Mouse (Mus musculus) embryonic facial prominence, embryonic 14.5 days (tissue): Measurements from ENCODE around the gene Dnajc12. TPM values are rescaled to one million over a fixed set of nuclear protein-coding genes. Genes with fewer than 3 reads are reported as not detected.
"Not testable (repeated sequence)": the region's sequence is repeated elsewhere in the genome, so short reads cannot be mapped to it uniquely, and the experiment has no call there.

Experiments used
- ATAC-seq: fragments of 200-750 bp; cut with Nextera tagmentation; 2 replicates; pipeline ENCODE4 v1.8.0; 2017; ENCODE audit warnings: low read depth, moderate number of reproducible peaks, moderate TSS enrichment
- DNase-seq: peaks from one replicate; pipeline ENCODE4 v3.0.0-alpha.2; 2015; ENCODE audit warnings: low spot score
- H3K27ac ChIP-seq: fragments of 300-500 bp; sonication (generic); replicated peaks from 2 replicates; pipeline ENCODE4 v1.5.1; 2014; ENCODE audit warnings: low read depth, mild to moderate bottlenecking, low read length, moderate library complexity
- H3K27me3 ChIP-seq: fragments of 300-500 bp; sonication (generic); replicated peaks from 2 replicates; pipeline ENCODE4 v1.6.1; 2014; ENCODE audit warnings: low read length; ENCODE audit not compliant: control insufficient read depth, insufficient read depth
- H3K36me3 ChIP-seq: fragments of 300-500 bp; sonication (generic); 2 replicates; pipeline ENCODE4 v1.6.1; 2014; ENCODE audit warnings: low read length, mixed read lengths; ENCODE audit not compliant: control insufficient read depth, insufficient read depth
- H3K4me1 ChIP-seq: fragments of 300-500 bp; sonication (generic); 2 replicates; pipeline ENCODE4 v1.6.1; 2014; ENCODE audit warnings: antibody characterized with exemption, low read length; ENCODE audit not compliant: control insufficient read depth, insufficient read depth
- H3K4me2 ChIP-seq: fragments of 300-500 bp; sonication (generic); 2 replicates; pipeline ENCODE4 v1.6.1; 2014; ENCODE audit warnings: low read depth, mild to moderate bottlenecking, low read length, moderate library complexity, mixed read lengths
- H3K4me3 ChIP-seq: fragments of 300-500 bp; sonication (generic); 2 replicates; pipeline ENCODE4 v1.5.1; 2014; ENCODE audit warnings: low read depth, mild to moderate bottlenecking, low read length
- H3K9ac ChIP-seq: fragments of 300-500 bp; sonication (generic); 2 replicates; pipeline ENCODE4 v1.6.1; 2014; ENCODE audit warnings: low read depth, mild to moderate bottlenecking, low read length, moderate library complexity, mixed read lengths
- H3K9me3 ChIP-seq: fragments of 300-500 bp; sonication (generic); 2 replicates; pipeline ENCODE4 v1.6.1; 2016; ENCODE audit warnings: low read length; ENCODE audit not compliant: control insufficient read depth
- WGBS: fragments of 180-500 bp; shearing (Covaris S2); extraction: QIAGEN DNeasy Blood & Tissue Kit; methylation state at CpG from one replicate; pipeline ENCODE4 v1.1.7; 2014; 5-methylcytosine and 5-hydroxymethylcytosine counted together
- polyA plus RNA-seq: library from polyadenylated mRNA; unstranded; fragments of >200 nt; fragmentation: Nextera tagmentation; extraction: Ambion mirVana; gene quantifications from 2 replicates; pipeline ENCODE4 v1.2.1, GENCODE M21; 2014

Gene Dnajc12
- polyA plus RNA-seq, 1 experiment from 2014 or later = 8.3 TPM

- DNase-seq = peak; percentile 71
- Histone ChIP-seq H3K9me3 (no peaks in the 10 kb centered on the region), H3K36me3 (no peaks in the 10 kb centered on the region), H3K9ac (no peak overlapping the region), H3K4me1 (peaks cover 5% of the 10 kb centered on the region; the same call in 1 of the 2 replicates), H3K4me2 (no peak overlapping the region), H3K27ac (no peak overlapping the region), H3K4me3 (no peak overlapping the region), H3K27me3 (0 out of 2 replicates have a peak, but pooled peaks cover 4% of the 10 kb centered on the region)
- WGBS = 22% methylated on average over 9 of the region's 9 CpGs
- ATAC-seq = peak; percentile 24; the same call in 1 of the 2 replicates
Observed at GRCm38 (mm10) chr10:63377468-63377867, 4.8 kb upstream of the Dnajc12 start.

GRCm38 (mm10) chr10:63378948-63379680 is 3.1 kb upstream of the Dnajc12 start:
- no peak for DNase-seq
- Histone ChIP-seq H3K4me3 (no peak overlapping the region), H3K27ac (no peak overlapping the region), H3K9ac (no peak overlapping the region), H3K9me3 (no peaks in the 10 kb centered on the region), H3K4me1 (peaks cover 5% of the 10 kb centered on the region; the same call in 1 of the 2 replicates), H3K27me3 (0 out of 2 replicates have a peak, but pooled peaks cover 4% of the 10 kb centered on the region), H3K4me2 (no peak overlapping the region), H3K36me3 (no peaks in the 10 kb centered on the region)
- WGBS = 67% methylated on average over 6 of the region's 6 CpGs
- no peak for ATAC-seq

- peak within 1 kb of the TSS; percentile 8; the same call in 1 of the 2 replicates for H3K27ac ChIP-seq
- no peak for DNase-seq
- peak within 1 kb of the TSS; percentile 56 for H3K4me3 ChIP-seq
Observed at GRCm38 (mm10) chr10:63381498-63382280, 554 bp upstream of the Dnajc12 start, which contains the start of gene Sirt1. TSS of gene Sirt1 (minus strand) at chr10:63381704.

GRCm38 (mm10) chr10:63385897-63386296 is 3.7 kb downstream of the Dnajc12 start:
- not testable (repeated sequence) for ATAC-seq, H3K4me1 ChIP-seq, H3K36me3 ChIP-seq, H3K27me3 ChIP-seq, H3K9me3 ChIP-seq, DNase-seq
- 30% methylated on average over 5 of the region's 5 CpGs for WGBS
- peak overlapping the region; percentile 71 for H3K4me2 ChIP-seq
- H3K9ac ChIP-seq = 0 out of 2 replicates have a peak overlapping the region, but pooled peaks have one; percentile 70
- H3K27ac ChIP-seq = peak overlapping the region; percentile 44; the same call in 1 of the 2 replicates
- H3K4me3 ChIP-seq = peak overlapping the region; percentile 58

More at GRCm38 (mm10) chr10:63381498-63382280, 554 bp upstream of the Dnajc12 start, which contains the start of gene Sirt1:
- Histone ChIP-seq H3K9ac (peak within 1 kb of the TSS; percentile 69), H3K27me3 (0 out of 2 replicates have a peak, but pooled peaks cover 4% of the 10 kb centered on the region), H3K9me3 (no peaks in the 10 kb centered on the region), H3K36me3 (no peaks in the 10 kb centered on the region), H3K4me1 (peaks cover 5% of the 10 kb centered on the region; the same call in 1 of the 2 replicates), H3K4me2 (peak within 1 kb of the TSS; percentile 96)
- no peak for ATAC-seq
- WGBS = 7% methylated on average over 24 of the region's 24 CpGs

GRCm38 (mm10) chr10:63386444-63386843 is 4.2 kb downstream of the Dnajc12 start:
- H3K9me3 ChIP-seq = no peaks in the 10 kb centered on the region
- peak; percentile 74 for ATAC-seq
- H3K9ac ChIP-seq = peak overlapping the region; percentile 70
- peak; percentile 96 for DNase-seq
- peak overlapping the region; percentile 58 for H3K4me3 ChIP-seq
- H3K4me2 ChIP-seq = peak overlapping the region; percentile 71
- WGBS = under 1% methylated on average over 19 of the region's 19 CpGs
- peaks cover 5% of the 10 kb centered on the region; the same call in 1 of the 2 replicates for H3K4me1 ChIP-seq
- H3K36me3 ChIP-seq = no peaks in the 10 kb centered on the region
- H3K27ac ChIP-seq = peak overlapping the region; percentile 44
- H3K27me3 ChIP-seq = 0 out of 2 replicates have a peak, but pooled peaks cover 4% of the 10 kb centered on the region

- peak overlapping the region; percentile 70 for H3K9ac ChIP-seq
- peak overlapping the region; percentile 71 for H3K4me2 ChIP-seq
- no peaks in the 10 kb centered on the region for H3K9me3 ChIP-seq
- H3K4me1 ChIP-seq = peaks cover under 1% of the 10 kb centered on the region; the same call in 1 of the 2 replicates
- DNase-seq = peak; percentile 27
- no peak for ATAC-seq
- no peaks in the 10 kb centered on the region for H3K36me3 ChIP-seq
- peak overlapping the region; percentile 23; the same call in 1 of the 2 replicates for H3K27ac ChIP-seq
- H3K4me3 ChIP-seq = peak overlapping the region; percentile 58
- WGBS = 3% methylated on average over 10 of the region's 10 CpGs
- 0 out of 2 replicates have a peak, but pooled peaks cover under 1% of the 10 kb centered on the region for H3K27me3 ChIP-seq
Observed at GRCm38 (mm10) chr10:63386991-63387390, 4.7 kb downstream of the Dnajc12 start.

DNA sequence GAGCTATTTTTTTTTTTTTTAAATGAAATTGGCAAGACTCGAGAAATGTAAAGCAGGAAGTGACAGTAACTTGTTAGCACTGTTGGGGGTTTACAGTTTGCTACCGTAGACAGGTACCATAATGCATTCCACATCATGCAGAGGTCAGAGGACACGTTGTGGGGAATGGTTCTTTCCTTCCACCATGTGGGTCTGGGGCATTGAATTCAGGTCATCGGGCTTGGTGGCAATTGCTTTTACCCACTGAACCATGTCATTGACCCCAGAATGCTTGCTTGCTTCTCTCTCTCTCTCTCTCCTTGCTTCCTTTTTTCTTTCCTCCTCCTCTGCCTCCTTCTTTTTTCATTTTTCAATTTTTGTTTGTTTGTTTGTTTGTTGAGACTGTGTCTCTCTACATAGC is 6.7 kb downstream of the Dnajc12 start:
- no peaks in the 10 kb centered on the region for H3K27me3 ChIP-seq
- ATAC-seq (no peak), DNase-seq (no peak)
- no peak overlapping the region for H3K9ac ChIP-seq
- no peak overlapping the region for H3K4me3 ChIP-seq
- H3K36me3 ChIP-seq = no peaks in the 10 kb centered on the region
- no peak overlapping the region for H3K4me2 ChIP-seq
- H3K4me1 ChIP-seq = no peaks in the 10 kb centered on the region
- 64% methylated on average over 4 of the region's 4 CpGs for WGBS
- H3K27ac ChIP-seq = no peak overlapping the region
- no peaks in the 10 kb centered on the region for H3K9me3 ChIP-seq

- no peaks in the 10 kb centered on the region for H3K27me3 ChIP-seq
- H3K36me3 ChIP-seq = no peaks in the 10 kb centered on the region
- DNase-seq (no peak), ATAC-seq (no peak)
- H3K27ac ChIP-seq = no peak overlapping the region
- no peak overlapping the region for H3K4me2 ChIP-seq
- no peak overlapping the region for H3K9ac ChIP-seq
- H3K4me3 ChIP-seq = no peak overlapping the region
- H3K9me3 ChIP-seq = no peaks in the 10 kb centered on the region
- WGBS = 91% methylated on average over 10 of the region's 10 CpGs
- H3K4me1 ChIP-seq = no peaks in the 10 kb centered on the region
Observed at GRCm38 (mm10) chr10:63396963-63397362, 14.7 kb downstream of the Dnajc12 start.
